Mouse (Mus musculus) heart, embryonic 11.5 days (tissue): Measurements from ENCODE around the gene Olfr1410. TPM values are rescaled to one million over a fixed set of nuclear protein-coding genes. Genes with fewer than 3 reads are reported as not detected.
A peak's percentile ranks its signal among the peaks of the same experiment; 100 is the strongest.

Experiments
- ATAC-seq: fragments of 200-750 bp; cut with Nextera tagmentation; replicated peaks from 2 replicates; pipeline ENCODE4 v1.8.0; 2017; ENCODE audit warnings: moderate library complexity; ENCODE audit not compliant: insufficient number of reproducible peaks, low FRiP score, low TSS enrichment
- H3K27ac ChIP-seq: fragments of 300-500 bp; sonication (generic); 2 replicates; pipeline ENCODE4 v1.5.1; 2014; ENCODE audit warnings: mild to moderate bottlenecking, low read depth, low read length
- H3K27me3 ChIP-seq: fragments of 300-500 bp; sonication (generic); 2 replicates; pipeline ENCODE4 v1.6.1; 2014; ENCODE audit warnings: mild to moderate bottlenecking, low read length, mixed read lengths; ENCODE audit not compliant: control insufficient read depth, insufficient read depth
- H3K36me3 ChIP-seq: fragments of 300-500 bp; sonication (generic); 2 replicates; pipeline ENCODE4 v1.6.1; 2014; ENCODE audit warnings: mild to moderate bottlenecking, low read length, moderate library complexity, mixed read lengths; ENCODE audit not compliant: control insufficient read depth, insufficient read depth
- H3K4me1 ChIP-seq: fragments of 300-500 bp; sonication (generic); 2 replicates; pipeline ENCODE4 v1.6.1; 2014; ENCODE audit warnings: low read length; ENCODE audit not compliant: control insufficient read depth, insufficient read depth
- H3K4me2 ChIP-seq: fragments of 300-500 bp; sonication (generic); 2 replicates; pipeline ENCODE4 v1.6.1; 2014; ENCODE audit warnings: mild to moderate bottlenecking, moderate library complexity
- H3K4me3 ChIP-seq: fragments of 300-500 bp; sonication (generic); 2 replicates; pipeline ENCODE4 v1.5.1; 2014; ENCODE audit warnings: low read depth, low read length
- H3K9ac ChIP-seq: fragments of 300-500 bp; sonication (generic); 2 replicates; pipeline ENCODE4 v1.6.1; 2014; ENCODE audit warnings: mild to moderate bottlenecking, low read depth, low read length, moderate library complexity
- H3K9me3 ChIP-seq: fragments of 300-500 bp; sonication (generic); replicated peaks from 2 replicates; pipeline ENCODE4 v1.6.1; 2016; ENCODE audit warnings: low read length; ENCODE audit not compliant: control insufficient read depth
- WGBS: fragments of 180-500 bp; shearing (Covaris S2); extraction: QIAGEN DNeasy Blood & Tissue Kit; methylation state at CpG from one replicate; pipeline ENCODE4 v1.1.7; 2014; ENCODE audit not compliant: insufficient replicate concordance; 5-methylcytosine and 5-hydroxymethylcytosine counted together
- polyA plus RNA-seq: library from polyadenylated mRNA; unstranded; fragments of >200 nt; fragmentation: Nextera tagmentation; extraction: Ambion mirVana; gene quantifications from 2 replicates; pipeline ENCODE4 v1.2.1, GENCODE M21; 2014

Gene Olfr1410
- polyA plus RNA-seq, 1 experiment from 2014 or later, result not detected

DNA sequence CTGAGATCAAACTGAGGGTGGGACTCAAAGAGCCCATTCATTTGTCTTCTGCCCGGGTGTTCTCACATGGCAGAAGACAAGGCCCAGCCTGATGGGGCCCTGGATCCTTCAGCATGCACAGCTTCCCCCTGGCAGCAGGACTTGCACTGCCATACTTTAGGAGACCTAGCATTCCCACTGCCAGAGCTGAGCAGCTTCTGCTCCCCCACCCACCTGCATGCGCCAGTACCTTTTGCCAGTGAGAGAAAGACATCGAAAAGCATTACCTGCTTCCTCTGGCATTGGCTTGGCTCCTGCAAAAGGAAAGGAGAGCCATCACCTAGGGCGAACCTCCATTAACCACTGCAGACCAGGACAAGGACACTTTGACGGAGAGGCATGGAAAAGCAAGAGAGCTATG lies 39.3 kb downstream of the Olfr1410 start:
- Histone ChIP-seq H3K27me3 (peaks cover 18% of the 10 kb centered on the region), H3K4me3 (no peak overlapping the region), H3K4me2 (no peak overlapping the region), H3K36me3 (no peaks in the 10 kb centered on the region), H3K9ac (no peak overlapping the region), H3K4me1 (peaks cover 16% of the 10 kb centered on the region), H3K9me3 (no peaks in the 10 kb centered on the region), H3K27ac (no peak overlapping the region)
- 68% methylated on average over 5 of the region's 5 CpGs for WGBS
- no peak for ATAC-seq

DNA sequence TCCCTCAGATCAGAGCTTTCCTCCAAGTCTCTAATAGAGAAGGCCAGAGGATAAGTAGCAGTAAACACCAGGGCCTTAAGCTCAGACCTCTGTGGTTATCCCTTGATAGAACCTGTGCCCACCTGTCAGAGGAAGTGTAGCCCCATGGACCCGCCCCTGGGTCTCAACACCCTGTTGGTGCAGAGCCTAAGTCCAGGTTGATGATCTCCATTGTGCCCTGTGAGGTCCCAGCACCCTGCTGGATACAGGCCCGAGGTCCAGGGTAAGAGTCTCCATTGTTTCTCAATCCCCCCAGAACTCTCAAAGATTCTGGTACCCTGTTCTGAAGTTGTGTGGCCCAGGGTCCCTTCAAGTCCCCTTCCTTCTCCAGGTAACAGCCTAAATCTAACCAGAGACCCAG lies 40.5 kb downstream of the Olfr1410 start:
- Histone ChIP-seq H3K9ac (no peak overlapping the region), H3K36me3 (no peaks in the 10 kb centered on the region), H3K27me3 (peaks cover 21% of the 10 kb centered on the region), H3K27ac (no peak overlapping the region), H3K4me2 (no peak overlapping the region), H3K9me3 (no peaks in the 10 kb centered on the region), H3K4me1 (peaks cover 4% of the 10 kb centered on the region), H3K4me3 (no peak overlapping the region)
- 41% methylated on average over 2 of the region's 2 CpGs for WGBS
- no peak for ATAC-seq

DNA sequence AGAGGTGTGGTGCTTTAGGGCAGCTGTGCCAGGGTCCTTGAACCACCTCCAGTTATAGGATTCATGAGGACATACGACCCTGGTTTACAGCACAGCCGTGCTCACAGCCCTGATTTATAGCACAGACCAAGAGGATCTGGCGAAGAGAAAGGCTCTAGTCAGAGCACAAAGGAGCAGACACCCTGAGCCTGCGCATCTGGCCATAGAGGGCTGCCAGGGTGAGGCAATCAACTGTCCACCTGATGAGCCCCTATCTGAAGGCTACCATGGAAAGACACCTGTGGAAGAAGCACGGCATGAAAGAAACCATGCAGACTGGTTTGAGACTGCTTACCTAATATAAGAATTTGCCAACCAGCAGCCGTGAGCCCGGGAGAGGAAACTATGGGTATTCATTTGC lies 41.0 kb downstream of the Olfr1410 start:
- WGBS, result 72% methylated on average over 7 of the region's 7 CpGs
- H3K9ac ChIP-seq, result no peak overlapping the region

DNA sequence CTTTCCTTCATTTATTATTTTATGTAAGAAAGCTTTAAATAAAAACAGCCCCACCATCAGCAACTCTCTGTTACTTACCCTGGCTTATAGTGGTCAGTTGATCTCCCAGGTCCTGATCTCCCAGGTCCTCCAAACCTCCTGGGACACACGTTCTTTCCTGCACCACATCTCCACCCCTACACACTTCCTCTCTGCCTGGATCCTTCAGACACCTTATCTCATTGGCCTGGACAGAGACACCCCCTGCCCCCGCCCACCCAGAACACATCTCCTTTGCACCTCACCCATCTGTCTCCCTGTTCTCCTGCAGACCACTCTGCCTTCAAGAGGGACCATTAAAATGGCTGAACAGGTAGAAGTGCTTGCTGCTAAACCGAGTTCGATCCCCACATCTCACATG lies 41.4 kb downstream of the Olfr1410 start:
- Histone ChIP-seq H3K27ac (no peak overlapping the region), H3K4me2 (no peak overlapping the region), H3K9ac (no peak overlapping the region), H3K4me1 (0 out of 2 replicates have a peak, but pooled peaks cover 3% of the 10 kb centered on the region), H3K27me3 (peaks cover 21% of the 10 kb centered on the region), H3K36me3 (no peaks in the 10 kb centered on the region), H3K4me3 (no peak overlapping the region), H3K9me3 (no peaks in the 10 kb centered on the region)
- ATAC-seq, result no peak
- 57% methylated on average over 4 of the region's 4 CpGs for WGBS

More for the DNA sequence above, 41.0 kb downstream of the Olfr1410 start:
- ATAC-seq, result no peak
- 0 out of 2 replicates have a peak, but pooled peaks cover 3% of the 10 kb centered on the region for H3K4me1 ChIP-seq
- no peaks in the 10 kb centered on the region for H3K9me3 ChIP-seq
- peaks cover 21% of the 10 kb centered on the region for H3K27me3 ChIP-seq
- no peaks in the 10 kb centered on the region for H3K36me3 ChIP-seq
- no peak overlapping the region for H3K4me2 ChIP-seq
- H3K27ac ChIP-seq, result no peak overlapping the region
- H3K4me3 ChIP-seq, result no peak overlapping the region

DNA sequence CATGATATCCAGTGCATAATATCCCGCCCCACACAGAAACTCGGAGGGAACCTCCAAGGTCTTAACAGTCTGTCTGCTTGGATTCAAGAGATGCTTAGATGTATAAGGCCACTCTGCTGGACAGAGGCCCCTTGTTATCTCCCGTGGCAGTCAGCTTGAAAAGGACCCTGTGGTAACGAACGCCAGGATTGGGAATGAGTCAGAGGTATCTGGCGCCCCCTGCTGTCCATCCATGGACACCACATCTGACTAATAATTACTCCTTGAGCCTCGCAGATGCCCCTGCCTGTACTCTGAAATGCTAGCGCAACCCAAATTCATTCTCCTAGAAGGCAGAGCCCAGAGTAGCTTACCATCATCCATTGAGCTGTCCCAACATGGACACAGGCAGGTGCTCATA lies 42.2 kb downstream of the Olfr1410 start:
- no peak overlapping the region for H3K4me2 ChIP-seq
- H3K9ac ChIP-seq, result no peak overlapping the region
- 0 out of 2 replicates have a peak, but pooled peaks have one; percentile 32 for ATAC-seq

DNA sequence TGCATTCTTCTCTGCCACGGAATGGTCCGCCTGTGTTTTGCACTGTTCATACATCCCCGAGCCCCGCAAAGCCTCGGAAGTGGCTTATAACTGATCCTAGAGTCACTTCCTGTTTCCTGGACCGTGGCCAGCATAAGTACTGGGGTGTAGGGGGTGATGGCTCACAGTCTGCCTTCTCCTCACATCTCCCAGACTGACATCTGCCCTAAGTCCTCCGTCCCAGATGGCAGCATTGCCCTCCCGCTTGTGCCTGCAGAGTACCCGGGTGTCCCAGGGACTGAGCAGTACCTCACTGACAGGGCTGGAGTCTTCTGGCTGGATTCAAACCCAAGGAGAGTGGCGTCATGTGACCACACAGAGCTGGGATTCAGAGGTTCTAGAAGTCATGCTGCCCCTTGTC lies 42.6 kb downstream of the Olfr1410 start:
- Histone ChIP-seq H3K27me3 (peaks cover 21% of the 10 kb centered on the region), H3K9ac (no peak overlapping the region), H3K4me3 (no peak overlapping the region), H3K4me1 (no peaks in the 10 kb centered on the region), H3K9me3 (no peaks in the 10 kb centered on the region), H3K27ac (no peak overlapping the region), H3K4me2 (no peak overlapping the region), H3K36me3 (no peaks in the 10 kb centered on the region)
- 43% methylated on average over 10 of the region's 10 CpGs for WGBS
- ATAC-seq, result no peak

More for the DNA sequence above, 42.2 kb downstream of the Olfr1410 start:
- H3K27me3 ChIP-seq, result peaks cover 21% of the 10 kb centered on the region
- H3K27ac ChIP-seq, result no peak overlapping the region
- no peaks in the 10 kb centered on the region for H3K9me3 ChIP-seq
- H3K36me3 ChIP-seq, result no peaks in the 10 kb centered on the region
- H3K4me3 ChIP-seq, result no peak overlapping the region
- 9% methylated on average over 8 of the region's 8 CpGs for WGBS
- H3K4me1 ChIP-seq, result no peaks in the 10 kb centered on the region

DNA sequence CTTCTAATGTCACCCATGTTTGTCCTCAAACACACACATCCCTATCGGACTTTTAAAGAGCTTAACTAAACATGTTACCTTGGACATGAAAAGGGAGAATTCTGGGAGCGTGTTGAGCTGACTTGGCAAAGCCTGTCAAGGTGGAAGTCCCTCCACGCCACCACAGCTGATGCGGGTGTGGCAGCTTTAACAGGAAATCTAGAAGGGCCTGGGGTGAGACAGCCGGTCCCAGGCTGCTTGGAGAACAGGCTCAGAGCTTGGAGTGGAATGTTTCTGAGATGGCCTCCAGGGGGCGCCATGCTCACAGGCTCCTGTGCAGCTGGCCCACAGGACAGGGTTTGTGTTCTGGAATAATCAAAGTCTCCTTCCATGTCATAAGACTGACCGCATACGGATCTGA lies 43.1 kb downstream of the Olfr1410 start, which contains the start of gene Otos:
Otos (minus strand) TSS at position 169 of the 400 bp plus-strand sequence.
- Histone ChIP-seq H3K4me3 (no peak within 1 kb of the TSS), H3K36me3 (no peaks in the 10 kb centered on the region), H3K4me2 (no peak within 1 kb of the TSS), H3K4me1 (no peaks in the 10 kb centered on the region), H3K27me3 (peaks cover 23% of the 10 kb centered on the region), H3K9me3 (no peaks in the 10 kb centered on the region), H3K9ac (no peak within 1 kb of the TSS), H3K27ac (no peak within 1 kb of the TSS)
- 27% methylated on average over 8 of the region's 8 CpGs for WGBS
- ATAC-seq, result no peak

DNA sequence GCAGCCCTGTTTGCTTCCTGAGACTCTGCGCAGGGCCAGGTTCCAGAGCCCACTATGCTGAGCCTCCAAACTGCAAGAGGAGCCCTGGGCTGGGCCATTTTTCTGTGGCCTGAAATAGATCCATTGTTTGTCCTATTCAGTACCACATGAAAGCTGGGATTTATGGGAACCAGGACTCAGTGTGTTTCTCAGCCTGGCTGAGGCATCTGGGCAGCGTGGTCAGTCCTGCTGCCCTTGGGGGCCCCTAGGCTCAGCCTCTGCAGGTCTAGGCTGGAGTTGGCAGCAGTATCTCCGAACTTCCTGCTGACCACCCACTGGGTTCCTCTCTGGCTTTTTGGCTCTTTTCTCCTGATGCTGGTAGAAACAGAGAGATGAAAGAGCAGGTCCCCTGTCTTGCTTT lies 45.9 kb downstream of the Olfr1410 start:
- H3K27me3 ChIP-seq, result peaks cover 23% of the 10 kb centered on the region
- WGBS, result 70% methylated on average over 3 of the region's 3 CpGs
- H3K4me3 ChIP-seq, result no peak overlapping the region
- H3K9me3 ChIP-seq, result no peaks in the 10 kb centered on the region
- ATAC-seq, result no peak
- no peaks in the 10 kb centered on the region for H3K4me1 ChIP-seq
- no peak overlapping the region for H3K4me2 ChIP-seq
- no peak overlapping the region for H3K27ac ChIP-seq
- H3K36me3 ChIP-seq, result no peaks in the 10 kb centered on the region
- H3K9ac ChIP-seq, result no peak overlapping the region

DNA sequence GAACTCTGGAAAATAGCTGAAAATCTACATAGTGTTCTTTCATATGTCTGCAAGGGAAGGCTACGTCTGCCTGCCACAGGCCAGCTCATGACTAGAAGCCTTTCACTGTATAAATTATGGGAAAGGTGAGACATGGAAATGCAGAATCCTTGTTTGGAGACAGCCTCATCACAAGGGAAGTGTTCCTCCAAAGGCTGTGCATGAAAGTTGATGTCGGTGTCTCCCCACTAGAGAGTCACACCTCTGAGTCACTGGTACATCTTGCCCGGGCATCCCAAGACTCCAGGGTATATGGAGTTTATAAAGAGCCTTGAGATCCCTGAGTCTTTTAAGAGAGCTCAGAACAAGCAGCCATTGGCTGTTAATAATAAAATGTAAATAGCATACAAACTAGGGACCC lies 47.6 kb downstream of the Olfr1410 start:
- 81% methylated on average over 3 of the region's 3 CpGs for WGBS
- Histone ChIP-seq H3K27me3 (peaks cover 23% of the 10 kb centered on the region; the same call in 1 of the 2 replicates), H3K27ac (no peak overlapping the region), H3K4me3 (no peak overlapping the region), H3K36me3 (no peaks in the 10 kb centered on the region), H3K4me2 (no peak overlapping the region), H3K9me3 (no peaks in the 10 kb centered on the region), H3K4me1 (no peaks in the 10 kb centered on the region), H3K9ac (no peak overlapping the region)
- ATAC-seq, result no peak
